Mouse (Mus musculus) myocyte (in vitro differentiated cells): ENCODE data around the gene 2010109A12Rik. TPM values are rescaled to one million over a fixed set of nuclear protein-coding genes. Genes with fewer than 3 reads are reported as not detected.
A peak's percentile ranks its signal among the peaks of the same experiment; 100 is the strongest.

Experiments used
- H3K27me3 ChIP-seq: one replicate; pipeline ENCODE4 v1.6.1; 2011; ENCODE audit not compliant: control insufficient read depth, insufficient read depth, insufficient read length
- H3K36me3 ChIP-seq: one replicate; pipeline ENCODE4 v1.6.1; 2011; ENCODE audit not compliant: control insufficient read depth, insufficient read depth
- H3K4me2 ChIP-seq: one replicate; pipeline ENCODE4 v1.6.1; 2011; ENCODE audit warnings: low read depth, control low read depth
- H3K4me3 ChIP-seq: one replicate; pipeline ENCODE4 v1.5.1; 2011; ENCODE audit warnings: mild to moderate bottlenecking, control low read depth, moderate library complexity
- H3K79me2 ChIP-seq: one replicate; pipeline ENCODE4 v1.6.1; 2011; ENCODE audit not compliant: control insufficient read depth, insufficient read depth
- H3ac ChIP-seq: one replicate; pipeline ENCODE4 v1.6.1; 2011; ENCODE audit not compliant: control insufficient read depth, insufficient read length
- CEBPB ChIP-seq: IDR thresholded peaks from 2 replicates; pipeline ENCODE4 v1.6.1; 2011; ENCODE audit warnings: mild to moderate bottlenecking, moderate library complexity; ENCODE audit not compliant: poor library complexity, insufficient read depth, severe bottlenecking
- E2F4 ChIP-seq: IDR thresholded peaks from one replicate; pipeline ENCODE4 v1.6.1; 2011; ENCODE audit warnings: mild to moderate bottlenecking, control low read depth, moderate library complexity; ENCODE audit not compliant: insufficient read depth
- MAX ChIP-seq: IDR thresholded peaks from one replicate; pipeline ENCODE4 v1.6.1; 2011; ENCODE audit warnings: low read depth, mild to moderate bottlenecking, control low read depth
- MYOD1 ChIP-seq, 3 experiments: IDR thresholded peaks; one replicate each; pipeline ENCODE4 v1.6.1; 2011; ENCODE audit warnings: control low read depth in 2 of 3, low read depth in 2 of 3, mild to moderate bottlenecking in 2 of 3, moderate library complexity in 1 of 3; ENCODE audit not compliant: insufficient read length in 2 of 3, control insufficient read depth in 1 of 3
- MYOG ChIP-seq, 3 experiments: IDR thresholded peaks; one replicate each; pipeline ENCODE4 v1.6.1; 2011; ENCODE audit warnings: control low read depth in 2 of 3, low read depth in 2 of 3, mild to moderate bottlenecking in 2 of 3; ENCODE audit not compliant: insufficient read length in 2 of 3, control insufficient read depth in 1 of 3, insufficient read depth in 1 of 3
- POLR2A ChIP-seq: IDR thresholded peaks from one replicate; pipeline ENCODE4 v1.6.1; 2011; ENCODE audit warnings: low read depth, mild to moderate bottlenecking, control low read depth, moderate library complexity; ENCODE audit not compliant: insufficient read length
- POLR2AphosphoS2 ChIP-seq: IDR thresholded peaks from one replicate; pipeline ENCODE4 v1.6.1; 2011; ENCODE audit warnings: low read depth, control low read depth; ENCODE audit not compliant: insufficient read length
- REST ChIP-seq: IDR thresholded peaks from one replicate; pipeline ENCODE4 v1.6.1; 2011; ENCODE audit warnings: mild to moderate bottlenecking, control low read depth, moderate library complexity; ENCODE audit not compliant: insufficient read depth, insufficient read length
- SRF ChIP-seq: IDR thresholded peaks from one replicate; pipeline ENCODE4 v1.6.1; 2011; ENCODE audit warnings: low read depth; ENCODE audit not compliant: control insufficient read depth, insufficient read length
- TCF12 ChIP-seq: IDR thresholded peaks from one replicate; pipeline ENCODE4 v1.6.1; 2011; ENCODE audit warnings: mild to moderate bottlenecking, control low read depth; ENCODE audit not compliant: poor library complexity, insufficient read depth, severe bottlenecking
- TCF3 ChIP-seq: IDR thresholded peaks from one replicate; pipeline ENCODE4 v1.6.1; 2011; ENCODE audit warnings: low read depth, control low read depth; ENCODE audit not compliant: insufficient read length
- USF1 ChIP-seq: IDR thresholded peaks from one replicate; pipeline ENCODE4 v1.6.1; 2011; ENCODE audit warnings: low read depth, mild to moderate bottlenecking, control low read depth, moderate library complexity
- polyA plus RNA-seq: library from polyadenylated mRNA; unstranded; fragments of >200 nt; fragmentation: generic; extraction: Trizol; gene quantifications from one replicate; pipeline ENCODE4 v1.2.1, GENCODE M21; 2012; ENCODE audit warnings: missing spikeins

2010109A12Rik gene
- polyA plus RNA-seq = not detected

DNA sequence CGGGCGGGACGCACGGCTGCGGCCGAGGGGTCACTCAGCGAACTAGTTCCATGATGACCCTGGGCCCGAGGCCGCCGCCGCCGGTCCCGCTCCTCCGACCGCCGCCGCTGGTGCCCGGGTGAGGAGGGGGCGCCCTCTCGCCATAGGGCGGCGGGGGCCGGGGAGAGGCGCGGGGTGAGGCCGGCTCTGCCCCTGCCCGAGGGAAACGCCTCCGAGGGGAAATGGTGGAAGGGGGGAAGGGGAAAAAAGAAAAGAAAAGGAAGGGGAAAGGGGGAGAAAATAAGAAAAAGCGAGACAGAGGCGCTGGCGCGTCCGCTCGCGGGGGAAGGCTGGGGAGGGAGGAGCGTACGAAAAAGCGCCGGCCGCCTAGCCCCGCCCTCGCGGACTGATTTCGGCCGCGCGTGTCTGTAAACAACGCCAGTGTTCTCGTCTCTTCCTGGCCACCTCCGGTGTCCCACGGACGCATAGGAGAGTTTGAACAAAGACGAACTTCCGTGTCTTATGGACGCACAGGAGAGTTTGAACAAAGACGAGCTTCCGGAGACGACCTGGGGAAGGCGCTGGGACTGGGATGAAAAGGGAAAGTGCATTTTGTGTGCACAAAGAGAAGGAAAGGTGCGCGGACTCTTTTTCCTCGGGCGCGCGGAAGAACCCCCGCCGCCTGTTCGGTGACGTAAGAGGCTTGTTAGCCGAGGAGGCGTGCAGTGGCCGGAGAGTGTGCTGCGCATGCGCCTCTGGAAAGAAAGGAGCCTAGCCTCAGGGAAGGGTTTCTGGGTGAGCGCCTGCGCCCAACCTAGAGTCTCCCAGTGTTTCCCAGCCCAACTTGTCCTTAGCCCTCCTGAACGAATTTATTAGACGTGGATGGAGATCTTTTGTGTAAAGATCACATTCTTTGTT lies at the start of gene 2010109A12Rik, which contains the start of gene Ccni:
Gene 2010109A12Rik, plus strand, starts transcription at position 410 of the 897 bp plus-strand sequence.
Gene Ccni, minus strand, starts transcription at position 387 of the 897 bp plus-strand sequence.
- H3ac ChIP-seq = peak within 1 kb of the TSS; percentile 99
- peak within 1 kb of the TSS; percentile 94 for H3K4me2 ChIP-seq
- no peaks in the 10 kb centered on the region for H3K27me3 ChIP-seq
- H3K4me3 ChIP-seq = peak within 1 kb of the TSS; percentile 67
- TF ChIP-seq SRF (no peak), USF1 (no peak), TCF12 (no peak), POLR2A (peak; percentile 70), TCF3 (no peak), MYOD1 (IDR thresholded peaks at IDR 0.05; ENCODE audit: control insufficient read depth in 1 of 3, insufficient read length in 2 of 3, low read depth in 2 of 3) (peak in 1 of 3 experiments; percentile 2), CEBPB (no peak), MAX (no peak), E2F4 (no peak), POLR2AphosphoS2 (peak; percentile 82), REST (no peak), MYOG (IDR thresholded peaks at IDR 0.05; ENCODE audit: control insufficient read depth in 1 of 3, insufficient read depth in 1 of 3, insufficient read length in 2 of 3, low read depth in 2 of 3) (peak in 1 of 3 experiments; percentile 30)
- H3K36me3 ChIP-seq = no peaks in the 10 kb centered on the region
- H3K79me2 ChIP-seq = peaks cover 32% of the 10 kb centered on the region

DNA sequence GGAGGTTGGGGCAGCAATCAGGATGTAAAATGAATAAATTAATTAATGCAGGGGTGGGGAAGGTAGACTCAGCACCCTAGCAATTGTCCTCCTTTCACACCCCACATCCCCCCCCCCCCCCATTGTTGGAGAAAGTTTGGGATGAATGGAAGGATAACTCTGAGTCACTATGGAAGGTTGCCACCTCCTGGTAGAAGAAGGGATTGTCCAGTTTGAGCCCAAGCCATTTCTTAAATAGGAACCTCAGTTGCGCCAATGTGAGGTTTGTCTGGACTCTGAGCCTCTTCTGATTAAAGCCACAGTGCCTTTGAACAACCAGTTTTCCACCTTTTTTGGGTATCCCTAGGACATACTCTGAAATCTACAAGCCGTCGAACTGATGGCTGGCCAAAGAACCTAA lies 42.8 kb upstream of the 2010109A12Rik start:
- H3K27me3 ChIP-seq = no peaks in the 10 kb centered on the region
- no peaks in the 10 kb centered on the region for H3K79me2 ChIP-seq
- H3K4me2 ChIP-seq = no peak overlapping the region
- no peak overlapping the region for H3ac ChIP-seq
- H3K4me3 ChIP-seq = no peak overlapping the region
- no peak for TF ChIP-seq SRF
- no peak for TF ChIP-seq TCF3
- no peak for TF ChIP-seq CEBPB
- no peak for TF ChIP-seq E2F4
- TF ChIP-seq POLR2A = no peak
- TF ChIP-seq REST = no peak
- TF ChIP-seq POLR2AphosphoS2 = no peak
- no peak for TF ChIP-seq USF1
- no peak for TF ChIP-seq MAX
- TF ChIP-seq TCF12 = no peak
- TF ChIP-seq MYOD1 (IDR thresholded peaks at IDR 0.05; ENCODE audit: control insufficient read depth in 1 of 3, insufficient read length in 2 of 3, low read depth in 2 of 3) = no peak
- TF ChIP-seq MYOG (IDR thresholded peaks at IDR 0.05; ENCODE audit: control insufficient read depth in 1 of 3, insufficient read depth in 1 of 3, insufficient read length in 2 of 3, low read depth in 2 of 3) = no peak
- peaks cover 52% of the 10 kb centered on the region for H3K36me3 ChIP-seq

DNA sequence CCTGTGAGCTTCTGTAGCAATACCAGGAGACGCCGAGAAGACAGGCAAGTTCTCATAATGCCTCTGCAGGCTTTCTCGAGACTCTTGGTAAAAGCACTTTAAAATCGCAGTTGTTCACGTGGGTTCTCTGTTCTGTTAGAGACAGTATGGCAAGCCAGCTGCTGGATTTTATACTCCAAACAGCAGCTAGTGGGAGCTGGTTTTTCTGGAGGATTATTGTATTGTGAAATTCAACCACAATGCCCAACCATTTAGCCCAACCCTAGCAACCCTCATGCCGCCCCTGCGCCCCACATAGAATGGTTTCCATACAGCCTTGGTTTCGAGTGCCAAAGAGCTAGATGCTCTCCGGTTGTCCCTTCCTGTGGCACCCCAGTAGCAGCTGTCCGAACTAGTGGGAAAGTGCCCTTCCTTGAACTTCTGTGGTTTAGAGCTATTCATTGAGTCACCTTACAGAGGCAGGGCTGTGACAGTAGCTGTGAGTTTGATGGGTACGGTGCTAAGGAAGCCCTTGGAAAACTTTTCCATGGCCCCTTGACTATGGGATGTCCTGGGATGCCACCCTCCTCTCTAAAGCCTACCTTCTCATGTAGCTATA lies 38.3 kb upstream of the 2010109A12Rik start:
- Histone ChIP-seq H3K79me2 (no peaks in the 10 kb centered on the region), H3K4me2 (no peak overlapping the region), H3K36me3 (peaks cover 54% of the 10 kb centered on the region), H3ac (no peak overlapping the region), H3K4me3 (no peak overlapping the region), H3K27me3 (no peaks in the 10 kb centered on the region)
- TF ChIP-seq E2F4 (no peak), MYOD1 (IDR thresholded peaks at IDR 0.05; ENCODE audit: control insufficient read depth in 1 of 3, insufficient read length in 2 of 3, low read depth in 2 of 3) (peak in 1 of 3 experiments; percentile 69), CEBPB (peak; percentile 33; the same call in 1 of the 2 replicates), MYOG (IDR thresholded peaks at IDR 0.05; ENCODE audit: control insufficient read depth in 1 of 3, insufficient read depth in 1 of 3, insufficient read length in 2 of 3, low read depth in 2 of 3) (peak in 1 of 3 experiments; percentile 65)

DNA sequence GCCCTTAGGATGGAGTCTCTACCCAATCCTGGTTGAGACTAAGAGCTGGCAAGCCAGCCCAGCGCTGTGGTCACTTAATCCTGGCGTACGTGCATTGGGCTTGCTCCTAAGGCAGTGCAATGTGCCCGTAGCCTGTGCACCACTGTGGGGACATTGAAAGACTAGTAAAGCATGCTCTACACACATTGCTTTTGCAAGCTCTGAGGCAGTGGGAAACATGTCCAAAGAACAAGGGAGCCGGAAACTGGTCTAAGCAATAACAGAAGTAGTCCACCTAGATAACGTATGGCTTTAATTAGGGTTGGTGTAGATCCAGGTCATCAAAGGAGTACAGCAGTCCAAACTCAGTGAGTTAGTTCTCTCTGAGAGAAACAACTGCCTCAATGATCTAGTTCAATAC lies 37.7 kb upstream of the 2010109A12Rik start:
- no peak overlapping the region for H3K4me2 ChIP-seq
- H3K36me3 ChIP-seq = peaks cover 57% of the 10 kb centered on the region
- no peaks in the 10 kb centered on the region for H3K27me3 ChIP-seq
- H3ac ChIP-seq = no peak overlapping the region
- no peak overlapping the region for H3K4me3 ChIP-seq
- TF ChIP-seq TCF12 = no peak
- no peak for TF ChIP-seq MYOG (IDR thresholded peaks at IDR 0.05; ENCODE audit: control insufficient read depth in 1 of 3, insufficient read depth in 1 of 3, insufficient read length in 2 of 3, low read depth in 2 of 3)
- no peak for TF ChIP-seq CEBPB
- no peak for TF ChIP-seq TCF3
- no peak for TF ChIP-seq POLR2AphosphoS2
- no peak for TF ChIP-seq E2F4
- no peak for TF ChIP-seq REST
- no peak for TF ChIP-seq USF1
- H3K79me2 ChIP-seq = no peaks in the 10 kb centered on the region
